ENCODE assay signal across 16 mouse cellular contexts in the genomic region with DNA sequence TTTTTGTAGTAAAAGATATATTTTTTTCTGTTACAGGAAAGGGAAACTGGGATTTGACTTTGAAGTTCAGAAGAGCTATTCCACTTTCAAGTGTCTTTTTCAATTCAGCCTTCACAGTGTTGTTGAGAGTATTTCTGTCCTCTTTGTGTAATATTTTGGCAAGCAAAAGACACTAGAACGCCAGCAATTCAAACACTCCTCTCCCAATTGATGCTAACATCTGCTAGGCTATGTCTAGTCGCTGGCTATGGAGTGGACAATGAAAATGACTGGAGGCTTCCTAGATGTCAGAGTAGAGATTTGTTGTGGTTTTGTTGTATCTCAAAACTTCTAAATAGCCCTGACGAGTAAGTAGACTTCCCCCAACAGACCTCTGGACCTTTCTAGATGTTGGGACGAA.
"Had no signal": no experiment of that assay in that cellular context is flagged by ENCODE, and none has a peak within 500 bp of the region (broad histone marks: within the 10 kb centered on the region; RNA-seq: fewer than 3 reads in every experiment).

No protein-coding gene starts in this region.

- H3K9ac ChIP-seq: limb, embryonic 12.5 days; liver, embryonic 13.5 days; liver, postnatal 0 days; lung, embryonic 15.5 days; midbrain, embryonic 15.5 days; neural tube, embryonic 12.5 days; stomach, embryonic 15.5 days had no signal

- H3K27ac ChIP-seq: layer of hippocampus, adult 2 months; limb, embryonic 12.5 days; liver, embryonic 13.5 days; lung, embryonic 15.5 days; macrophage; midbrain, embryonic 15.5 days; neural tube, embryonic 12.5 days; stomach, embryonic 15.5 days had no signal

- H3K4me3 ChIP-seq: layer of hippocampus, adult 2 months; limb, embryonic 12.5 days; liver, embryonic 13.5 days; lung, embryonic 15.5 days; megakaryocyte, embryonic 14.5 days; midbrain, embryonic 15.5 days; neural tube, embryonic 12.5 days; stomach, embryonic 15.5 days had no signal

- DNase-seq: kidney, postnatal 25 days; liver; liver, embryonic 13.5 days; liver, postnatal 0 days; lung, postnatal 14 days; spleen, adult 18-20 months; thymus, postnatal 36 days had no signal

- H3K9me3 ChIP-seq: limb, embryonic 12.5 days; liver, embryonic 13.5 days; lung, embryonic 15.5 days; megakaryocyte, embryonic 14.5 days; midbrain, embryonic 15.5 days; neural tube, embryonic 12.5 days; stomach, embryonic 15.5 days had no signal

- H3K4me1 ChIP-seq: limb, embryonic 12.5 days; liver, embryonic 13.5 days; lung, embryonic 15.5 days; megakaryocyte, embryonic 14.5 days; neural tube, embryonic 12.5 days; stomach, embryonic 15.5 days had no signal

- H3K27me3 ChIP-seq: limb, embryonic 12.5 days; liver, embryonic 13.5 days; lung, embryonic 15.5 days; megakaryocyte, embryonic 14.5 days; midbrain, embryonic 15.5 days; neural tube, embryonic 12.5 days; stomach, embryonic 15.5 days had no signal

- H3K36me3 ChIP-seq: limb, embryonic 12.5 days; liver, embryonic 13.5 days; lung, embryonic 15.5 days; midbrain, embryonic 15.5 days; neural tube, embryonic 12.5 days; stomach, embryonic 15.5 days had no signal

- ATAC-seq: liver, postnatal 0 days; midbrain, embryonic 15.5 days had no signal

- H3K4me2 ChIP-seq: limb, embryonic 12.5 days; liver, embryonic 13.5 days; lung, embryonic 15.5 days; midbrain, embryonic 11.5 days; midbrain, embryonic 15.5 days; neural tube, embryonic 12.5 days; stomach, embryonic 15.5 days had no signal
